Mouse (Mus musculus) hematopoietic stem cell, adult 5-6 weeks (primary cell): Measurements from ENCODE around the gene Snap47. TPM values are rescaled to one million over a fixed set of nuclear protein-coding genes. Genes with fewer than 3 reads are reported as not detected.
A peak's percentile ranks its signal among the peaks of the same experiment; 100 is the strongest.

Experiments used
- ATAC-seq, 2 experiments: fragments of 125-278 bp in 1 of 2; replicated peaks in 1 of 2; 2 replicates each; pipeline ENCODE4 v1.8.0; 2016 to 2017; ENCODE audit warnings: inconsistent platforms in 2 of 2, mild to moderate bottlenecking in 2 of 2, moderate number of reproducible peaks in 2 of 2, low read depth in 1 of 2, moderate TSS enrichment in 1 of 2; ENCODE audit not compliant: low FRiP score in 2 of 2, poor library complexity in 2 of 2, severe bottlenecking in 2 of 2, insufficient read depth in 1 of 2, low TSS enrichment in 1 of 2
- total RNA-seq: library from RNA; stranded (forward); fragments of 172-1452, 232-1000 nt; gene quantifications from 2 replicates; pipeline ENCODE4 v1.2.3, GENCODE M21; 2017

The Snap47 gene
- 9.7 and 16.4 TPM in 2 replicates for total RNA-seq

DNA sequence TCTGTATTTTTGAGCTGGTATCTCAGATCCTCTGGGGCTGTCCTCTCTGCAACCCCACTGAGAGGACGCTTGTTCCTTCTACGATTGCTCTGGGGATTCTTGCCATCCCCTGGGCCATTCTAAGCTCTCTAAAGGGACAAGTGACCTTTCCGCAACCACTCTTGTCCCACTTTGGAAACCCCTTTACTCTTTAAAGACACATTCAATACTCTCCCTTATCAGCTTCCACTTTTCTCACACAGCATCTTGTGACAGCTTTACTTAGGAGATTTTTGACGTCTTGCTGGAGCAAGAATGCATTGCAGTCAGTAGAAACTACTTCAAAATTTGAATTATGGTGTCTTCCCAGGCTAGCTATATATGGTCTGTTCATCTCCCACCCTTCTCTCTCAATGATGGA lies at the start of gene Snap47:
Gene Snap47 (minus strand): TSS at position 101 of the 400 bp plus-strand sequence.
- ATAC-seq = no peak

DNA sequence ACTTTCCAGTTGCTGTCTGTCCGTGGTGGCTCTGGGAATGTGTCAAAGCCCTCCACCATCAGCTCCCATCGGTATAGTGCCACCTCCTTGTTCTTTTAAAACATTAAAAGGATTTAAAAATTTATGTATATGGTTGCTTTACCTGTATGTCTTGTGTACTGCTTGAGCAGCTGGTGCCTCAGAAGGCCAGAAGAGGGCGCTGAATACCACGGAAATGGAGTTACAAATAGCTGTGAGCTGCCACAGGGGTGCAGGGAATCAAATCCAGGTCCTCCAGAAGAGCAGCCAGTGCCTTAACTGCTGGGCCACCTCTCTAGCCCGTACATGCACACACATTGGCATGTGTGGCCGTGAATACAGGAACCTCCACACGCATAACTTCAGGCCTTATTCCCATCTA lies 46.8 kb upstream of the Snap47 start:
- no peak for ATAC-seq

DNA sequence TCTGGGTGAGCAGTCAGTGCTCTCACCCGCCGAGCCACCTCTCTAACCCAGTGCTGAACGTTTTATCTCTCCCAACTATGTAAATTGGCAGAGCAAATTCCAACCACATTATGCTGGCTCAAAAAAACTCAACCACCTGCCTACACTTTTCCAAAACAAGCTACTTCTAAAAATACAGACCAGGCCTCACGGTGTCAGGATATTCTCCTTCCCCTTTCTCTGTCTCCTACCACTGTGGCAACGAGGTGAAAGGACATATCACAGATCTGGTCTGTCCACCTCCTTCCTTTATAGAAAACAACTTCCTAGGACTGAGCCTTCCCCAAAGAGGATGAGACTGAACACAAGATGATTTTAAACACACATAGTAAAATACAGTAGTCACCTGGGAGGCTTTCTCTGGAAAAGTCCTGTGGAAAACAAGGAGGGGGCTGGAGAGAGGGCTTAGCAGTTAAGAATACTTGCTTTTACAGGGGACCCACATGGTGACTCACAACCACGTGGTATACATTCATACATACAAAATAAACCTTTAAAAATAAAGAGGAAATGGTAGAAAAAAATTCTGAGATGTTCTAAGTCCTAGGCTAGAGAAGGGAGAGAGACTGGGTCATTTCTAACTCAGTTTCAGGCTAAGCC lies 45.8 kb upstream of the Snap47 start:
- ATAC-seq = no peak

DNA sequence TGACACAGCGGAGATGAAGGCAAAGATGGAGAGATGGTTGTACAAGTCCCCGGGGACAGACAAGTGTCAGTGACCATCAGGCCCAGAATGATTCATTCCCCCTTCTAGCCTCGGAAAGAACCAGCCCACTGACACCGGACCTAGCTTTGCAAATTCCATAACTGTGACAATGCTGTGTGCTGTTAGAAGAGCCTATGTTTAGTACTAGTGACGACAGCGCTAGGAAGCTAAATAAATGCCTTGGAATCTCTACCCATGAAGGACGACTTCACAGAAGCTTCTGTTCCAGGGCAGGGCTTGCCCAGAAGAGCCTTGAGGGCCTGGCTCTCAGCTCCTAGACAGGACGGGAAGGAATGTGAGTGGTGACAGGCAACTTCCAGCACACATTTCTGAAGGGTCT lies 35.2 kb upstream of the Snap47 start:
- ATAC-seq = no peak

DNA sequence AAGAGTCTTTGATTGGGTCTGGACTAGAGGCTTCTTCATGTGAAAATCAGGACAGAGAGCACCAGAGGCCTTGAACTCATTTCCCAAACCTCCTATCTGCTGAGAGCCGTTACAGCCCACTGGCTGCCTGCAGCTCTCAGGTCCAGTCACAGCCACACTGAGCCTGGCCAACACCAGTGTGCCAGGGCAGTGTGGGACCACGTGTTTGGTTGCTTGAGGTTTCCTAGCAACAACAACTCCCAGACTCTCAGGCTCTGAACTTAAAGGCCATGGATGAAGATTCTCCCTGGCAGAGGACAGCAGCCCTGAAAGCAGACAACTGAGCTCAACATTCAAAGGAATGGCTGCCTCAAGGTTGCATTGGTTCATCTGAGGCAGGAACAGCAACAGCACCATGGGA lies 34.7 kb upstream of the Snap47 start:
- no peak for ATAC-seq

DNA sequence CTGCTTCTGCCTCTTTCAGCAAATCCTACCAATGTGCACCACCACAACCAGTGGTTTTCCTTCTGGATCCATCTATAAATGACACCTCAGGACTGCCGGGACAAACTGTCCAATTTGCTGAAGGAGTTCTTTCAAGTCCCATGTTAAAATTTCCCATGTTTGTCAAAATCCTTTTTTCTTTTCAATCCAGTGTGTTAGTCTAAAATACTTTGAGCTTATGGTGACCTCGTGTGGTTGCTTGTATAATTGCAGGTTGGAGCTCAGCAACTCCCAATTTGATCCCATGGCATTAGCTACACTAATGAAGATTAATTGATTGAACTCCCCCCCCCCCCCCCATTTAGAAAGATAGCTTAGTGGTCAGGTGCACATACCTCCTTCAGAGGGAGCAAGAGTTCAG lies 32.2 kb upstream of the Snap47 start:
- ATAC-seq = peak in 1 of 2 experiments; percentile 37; a peak in 1 of 4 replicates

DNA sequence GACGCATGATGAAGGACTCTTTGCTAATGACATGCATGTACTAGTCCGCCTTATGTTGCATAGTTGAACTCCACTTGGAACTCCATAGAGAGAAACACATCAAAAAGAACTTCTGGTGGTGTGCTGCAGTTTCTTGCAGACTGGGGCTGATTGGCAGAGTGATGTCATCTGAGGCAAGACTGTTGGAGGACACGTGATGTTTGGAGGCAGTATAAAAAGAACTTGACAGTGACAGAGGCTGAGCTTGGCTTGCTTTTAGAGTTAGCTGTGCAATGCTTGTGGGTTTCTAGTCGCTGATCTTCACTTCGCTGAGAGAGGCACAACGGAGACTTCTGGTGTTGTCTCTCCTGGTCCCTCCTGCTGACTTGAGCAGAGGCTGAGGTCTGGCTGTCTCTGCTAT lies 26.3 kb upstream of the Snap47 start:
- no peak for ATAC-seq

DNA sequence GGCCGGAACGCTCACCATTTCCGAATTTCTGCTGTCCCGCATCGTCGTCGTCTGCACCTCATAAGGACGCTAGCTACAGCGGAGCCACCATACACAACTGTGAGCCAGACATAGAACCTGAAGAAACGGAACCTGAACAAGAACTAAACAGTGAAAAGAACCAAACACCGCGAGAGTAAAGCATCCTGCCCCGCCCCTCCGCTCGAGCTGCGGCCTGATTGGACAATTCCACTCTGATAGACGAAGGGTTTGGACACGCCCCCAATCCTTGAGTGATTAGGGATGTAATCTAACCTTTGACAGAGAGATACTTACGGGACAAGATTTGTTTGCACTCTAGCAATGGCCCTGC lies 21.3 kb upstream of the Snap47 start, which contains the start of gene Zfp867:
Gene Zfp867 (minus strand): TSS at position 149 of the 352 bp plus-strand sequence.
- peak; percentile 74 to 94 for ATAC-seq

DNA sequence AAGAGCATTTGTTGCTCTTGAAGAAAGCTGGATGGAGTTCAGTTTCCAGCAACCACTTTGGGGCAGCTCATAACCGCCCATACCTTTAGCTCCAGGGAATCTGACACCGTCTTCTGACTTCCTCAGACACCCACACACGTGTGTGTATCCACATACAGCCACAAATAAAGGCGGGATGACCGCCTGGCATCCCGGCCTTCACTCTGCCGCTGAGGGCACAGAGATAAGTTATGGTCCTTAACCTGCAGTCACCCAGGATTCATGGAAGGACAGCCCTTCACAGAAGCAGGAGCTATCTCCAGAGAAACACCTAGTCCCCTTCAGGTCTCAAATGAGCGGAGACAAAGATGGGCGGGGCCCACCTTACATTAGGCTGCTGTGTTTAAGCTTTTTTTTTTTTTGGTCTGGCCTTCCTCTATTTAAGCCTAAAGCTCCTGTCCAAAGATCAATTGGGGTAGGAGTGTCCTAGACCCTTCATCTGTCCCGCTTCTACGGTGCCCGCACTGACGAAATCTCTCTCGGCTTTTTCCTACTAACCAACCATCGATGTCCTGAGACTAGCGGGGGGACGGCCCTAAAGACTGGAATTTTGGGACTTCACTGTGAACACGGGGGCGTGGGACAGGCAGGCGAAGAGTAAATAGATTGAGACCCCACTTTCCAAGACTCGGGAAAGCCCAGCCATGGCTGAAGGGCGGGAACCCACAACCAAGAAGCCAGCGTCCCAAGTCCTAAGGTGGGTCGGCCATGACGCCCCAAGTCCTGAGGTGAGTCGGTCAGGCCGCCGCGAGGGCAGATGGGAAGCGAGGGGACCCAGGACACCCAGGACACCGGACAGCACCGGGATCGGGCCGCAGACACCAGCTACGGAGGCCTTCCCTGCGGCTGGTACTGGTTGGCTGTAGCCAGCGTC lies 20.7 kb upstream of the Snap47 start:
- ATAC-seq = peak in 1 of 2 experiments; percentile 14; a peak in 2 of 4 replicates

DNA sequence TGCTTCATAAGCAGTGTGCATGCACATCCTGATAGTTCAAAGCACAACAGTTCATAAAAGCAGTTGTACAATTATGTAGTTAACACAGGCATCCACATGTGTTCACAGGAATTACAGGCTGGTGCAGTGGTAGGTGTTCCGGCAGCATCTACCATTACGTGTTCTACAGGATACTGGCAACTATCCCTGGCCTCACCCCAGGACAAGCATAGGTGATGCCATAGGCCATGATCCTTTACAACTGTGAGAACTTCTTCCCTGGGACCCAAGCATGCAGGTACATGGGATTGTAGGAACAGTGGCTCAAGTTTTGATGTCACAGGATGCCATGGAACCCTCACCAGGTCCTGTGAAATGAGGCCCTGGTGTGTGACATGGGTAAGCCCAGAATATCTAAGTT lies 9.5 kb upstream of the Snap47 start:
- no peak for ATAC-seq

DNA sequence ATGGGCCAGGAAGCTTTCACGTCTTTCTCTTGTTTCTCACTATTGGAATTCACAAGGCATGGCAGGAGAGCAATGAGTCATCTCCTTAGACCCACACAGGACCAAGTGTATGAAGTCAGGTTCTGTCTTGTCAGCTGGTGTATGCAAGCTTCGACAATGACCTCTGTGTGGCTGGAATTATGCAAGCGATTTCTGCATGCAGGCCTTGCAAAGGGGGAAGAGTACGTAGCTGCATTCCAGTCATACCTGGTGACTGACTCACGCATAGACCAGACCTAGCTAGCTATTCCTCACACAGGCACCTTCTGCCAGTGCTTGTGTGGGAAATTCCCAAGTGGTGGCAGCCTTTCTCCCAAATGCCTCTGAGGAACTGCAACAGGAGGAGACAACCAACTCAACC lies 8.0 kb upstream of the Snap47 start:
- no peak for ATAC-seq

DNA sequence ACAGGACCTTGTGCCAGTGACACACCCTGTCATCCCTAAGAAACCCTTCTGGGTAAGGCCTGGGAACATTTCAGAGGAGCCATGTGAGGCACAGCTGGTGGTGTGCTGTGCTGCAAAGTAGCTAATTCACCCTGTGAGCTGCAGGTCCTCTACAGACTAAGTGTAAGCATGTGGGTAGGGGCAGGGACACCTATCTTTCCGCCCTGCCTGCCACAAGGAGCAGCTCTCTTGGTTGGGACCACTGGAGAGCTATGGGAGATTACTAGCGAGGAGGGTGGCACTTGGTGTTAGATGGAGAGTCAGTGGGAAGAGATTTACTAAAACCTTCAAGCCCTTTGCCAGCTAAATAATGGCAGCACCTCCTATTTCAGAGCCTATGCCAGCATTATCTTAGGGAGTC lies 5.9 kb upstream of the Snap47 start:
- no peak for ATAC-seq

DNA sequence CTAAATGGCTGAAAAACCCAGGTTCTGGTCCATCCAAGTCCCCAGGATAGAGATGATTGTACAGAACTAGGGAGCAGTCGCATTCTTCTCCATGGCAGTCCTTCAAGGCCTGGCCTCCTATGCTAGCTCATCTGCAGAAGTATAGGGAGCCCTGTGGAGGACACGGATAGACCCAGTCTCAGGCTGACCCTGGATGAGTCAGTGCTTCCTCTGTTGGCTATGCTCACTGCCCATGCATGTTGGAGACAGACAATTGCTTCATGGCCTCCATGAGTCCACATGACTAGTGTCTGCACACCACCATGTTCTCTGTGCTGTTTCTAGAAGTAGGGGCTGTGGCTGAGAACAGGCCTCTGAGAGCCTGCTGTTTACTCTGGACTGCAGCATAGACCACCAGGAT lies 5.4 kb upstream of the Snap47 start:
- no peak for ATAC-seq

DNA sequence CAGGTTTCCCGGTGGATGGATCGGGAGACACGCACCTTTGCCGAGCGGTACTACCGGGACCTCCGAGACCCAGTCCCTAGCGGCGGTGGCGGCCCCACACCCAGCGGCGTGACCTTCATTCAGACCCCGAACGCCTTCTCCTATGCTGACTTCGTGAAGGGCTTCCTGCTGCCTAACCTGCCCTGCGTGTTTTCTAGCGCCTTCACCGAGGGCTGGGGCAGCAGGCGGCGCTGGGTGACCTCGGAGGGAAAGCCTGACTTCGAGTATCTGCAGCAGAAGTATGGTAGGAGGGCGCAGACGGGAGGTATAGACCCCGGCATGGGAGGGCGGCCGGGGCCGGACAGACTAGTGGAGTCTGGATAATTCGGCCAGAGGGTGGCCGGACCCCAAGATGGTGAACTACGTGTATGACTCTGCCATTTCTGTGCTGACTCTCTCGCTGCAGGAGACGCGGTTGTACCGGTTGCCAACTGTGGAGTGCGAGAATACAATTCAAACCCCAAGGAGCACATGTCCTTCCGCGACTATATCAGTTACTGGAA lies 685 bp downstream of the Snap47 start:
- ATAC-seq = peak; percentile 43 to 70

DNA sequence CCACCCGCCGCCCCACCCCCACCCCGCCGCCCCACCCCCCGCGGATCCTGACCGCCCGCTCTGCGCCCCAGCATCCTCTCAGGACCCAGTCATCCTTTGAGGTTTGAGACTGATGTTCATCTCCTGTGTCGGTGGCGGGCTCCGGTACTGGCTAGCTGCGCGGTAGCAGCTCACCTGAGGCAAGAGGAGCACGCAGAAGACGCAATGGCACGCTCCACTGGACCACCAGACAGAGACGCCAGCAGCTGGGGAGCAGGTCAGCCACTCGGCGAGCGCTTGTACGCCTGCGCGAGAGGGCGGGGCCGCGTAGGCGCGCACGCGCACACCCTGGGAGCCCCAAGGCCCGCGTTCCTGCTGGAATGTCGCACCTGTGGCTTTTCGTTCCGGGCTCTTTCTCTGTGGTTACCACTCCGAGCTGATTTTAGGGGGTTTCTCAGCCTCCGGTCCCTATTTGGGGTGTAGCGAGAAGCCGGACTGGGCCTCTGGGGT lies 1.2 kb downstream of the Snap47 start, which contains the start of gene Jmjd4:
Gene Jmjd4 (plus strand): TSS at position 305 of the 489 bp plus-strand sequence.
- ATAC-seq = peak; percentile 64 to 74

DNA sequence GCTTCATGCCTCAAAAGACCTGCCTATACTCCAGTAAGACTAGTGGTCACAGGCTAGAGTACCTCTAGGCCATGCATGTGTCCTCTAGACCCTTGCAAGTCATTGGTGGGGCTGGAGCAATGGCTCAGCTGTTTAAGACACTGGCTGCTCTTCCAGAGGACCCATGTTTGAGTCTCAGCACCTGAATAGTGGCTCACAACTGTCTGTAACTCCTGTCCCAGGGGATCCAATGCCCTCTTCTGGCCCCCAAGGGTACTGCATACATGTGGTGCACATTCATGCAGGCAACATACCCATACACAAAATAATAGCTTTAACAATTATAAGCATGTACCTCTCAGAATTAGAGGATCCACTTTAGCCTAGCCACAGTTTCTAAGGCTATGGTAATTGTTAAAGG lies 7.9 kb downstream of the Snap47 start:
- ATAC-seq = no peak

DNA sequence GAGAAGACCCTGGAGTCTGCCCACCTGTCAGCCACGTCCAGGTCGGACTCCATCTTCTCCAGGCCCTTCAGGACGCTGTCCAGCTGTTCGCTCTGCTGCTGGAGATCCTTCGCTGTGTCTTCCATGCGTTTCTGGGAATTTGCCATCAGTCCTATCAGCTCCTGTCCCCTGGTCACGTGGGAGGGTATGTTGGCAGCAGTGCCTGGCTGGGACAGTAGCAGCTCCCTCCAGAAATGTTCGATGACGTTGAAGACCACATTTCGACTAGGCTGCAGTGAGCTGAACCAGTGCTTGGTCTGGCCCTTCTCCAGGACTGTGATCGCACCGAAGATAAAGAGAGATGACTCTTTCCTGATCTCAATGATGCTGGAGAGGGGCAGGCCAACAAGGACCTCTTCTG lies 13.0 kb downstream of the Snap47 start:
- no peak for ATAC-seq

DNA sequence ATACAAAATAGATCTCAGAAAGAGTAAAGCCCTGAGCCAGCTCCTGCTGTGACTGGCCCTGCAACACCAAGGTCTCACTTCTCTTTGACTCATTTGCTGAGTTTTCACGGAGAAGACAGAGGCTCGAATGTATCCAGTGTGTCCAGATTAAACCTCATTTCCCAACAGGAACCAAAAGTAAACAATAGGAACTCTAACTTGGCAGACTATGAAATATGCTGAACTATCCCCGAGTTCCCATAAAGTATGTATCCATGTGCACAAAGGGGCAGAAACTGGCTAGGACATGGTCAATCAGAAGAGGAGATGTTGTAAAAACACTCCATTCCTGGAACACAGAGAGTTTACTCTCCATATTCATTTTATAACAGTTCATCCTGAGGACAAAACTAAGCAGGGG lies 18.7 kb downstream of the Snap47 start:
- no peak for ATAC-seq
